ENCODE assay signal across 16 mouse cellular contexts in the genomic region with DNA sequence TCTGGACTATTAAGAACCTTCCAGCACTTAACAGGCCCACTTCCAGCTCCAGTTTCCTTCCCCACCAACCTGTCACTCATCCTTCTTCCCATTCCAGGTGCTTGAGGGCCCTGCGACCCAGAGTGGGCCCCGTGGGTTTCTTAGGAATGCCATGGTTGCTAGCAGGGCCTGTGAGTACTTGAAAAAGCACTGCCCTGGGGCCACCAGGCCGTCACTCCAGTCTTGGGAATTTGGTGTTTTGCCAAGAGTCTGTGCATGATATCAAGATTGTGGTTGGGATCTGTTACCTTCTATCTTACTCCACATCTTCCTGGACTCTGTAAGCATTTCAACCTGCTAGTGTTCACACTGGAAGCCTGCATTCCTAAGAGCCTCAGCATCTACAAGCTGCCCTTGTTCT.
"Had no signal": no experiment of that assay in that cellular context is flagged by ENCODE, and none has a peak within 500 bp of the region (broad histone marks: within the 10 kb centered on the region; RNA-seq: fewer than 3 reads in every experiment).

No protein-coding gene starts in this region.

- H3K27ac ChIP-seq: kidney, embryonic 15.5 days; left cerebral cortex, adult 2 months; limb, embryonic 15.5 days; liver, embryonic 12.5 days; neural tube, embryonic 13.5 days had no signal

- H3K9ac ChIP-seq: kidney, embryonic 15.5 days; limb, embryonic 15.5 days; liver, embryonic 12.5 days; neural tube, embryonic 13.5 days had no signal

- H3K9me3 ChIP-seq: kidney, embryonic 15.5 days; limb, embryonic 15.5 days; liver, embryonic 12.5 days; midbrain, embryonic 10.5 days; neural tube, embryonic 13.5 days had no signal

- H3K4me1 ChIP-seq: liver, embryonic 12.5 days; neural tube, embryonic 13.5 days had no signal

- ATAC-seq: intestine, embryonic 16.5 days; liver, embryonic 12.5 days; midbrain, embryonic 16.5 days had no signal

- H3K4me3 ChIP-seq: kidney, embryonic 15.5 days; left cerebral cortex, adult 2 months; limb, embryonic 15.5 days; liver, embryonic 12.5 days; midbrain, embryonic 10.5 days; neural tube, embryonic 13.5 days had no signal

- DNase-seq: kidney, adult 2 months; kidney, postnatal 25 days; lung, postnatal 4 days; retina, postnatal 1 day; right cerebral cortex, postnatal 4 days; spleen, adult 18-20 months; thymus, adult 18-20 months; thymus, postnatal 25 days had no signal

- H3K36me3 ChIP-seq: kidney, embryonic 15.5 days; limb, embryonic 15.5 days; liver, embryonic 12.5 days; midbrain, embryonic 10.5 days; neural tube, embryonic 13.5 days had no signal

- H3K4me2 ChIP-seq: kidney, embryonic 15.5 days; limb, embryonic 15.5 days; liver, embryonic 12.5 days; neural tube, embryonic 13.5 days had no signal

- H3K27me3 ChIP-seq: kidney, embryonic 15.5 days; limb, embryonic 15.5 days; liver, embryonic 12.5 days; neural tube, embryonic 13.5 days had no signal
